Mouse (Mus musculus) stomach, embryonic 15.5 days (tissue): ENCODE data around the gene Maco1. TPM values are rescaled to one million over a fixed set of nuclear protein-coding genes. Genes with fewer than 3 reads are reported as not detected.

Experiments
- ATAC-seq: fragments of 200-750 bp; cut with Nextera tagmentation; 2 replicates; pipeline ENCODE4 v1.8.0; 2017; ENCODE audit warnings: low read depth, moderate number of reproducible peaks, moderate TSS enrichment; ENCODE audit not compliant: insufficient read depth, low FRiP score
- H3K27ac ChIP-seq: fragments of 300-500 bp; sonication (generic); 2 replicates; pipeline ENCODE4 v1.5.1; 2015; ENCODE audit warnings: mild to moderate bottlenecking, inconsistent platforms
- H3K27me3 ChIP-seq: fragments of 300-500 bp; sonication (generic); replicated peaks from 2 replicates; pipeline ENCODE4 v1.6.1; 2015; ENCODE audit warnings: inconsistent platforms
- H3K36me3 ChIP-seq: fragments of 300-500 bp; sonication (generic); 2 replicates; pipeline ENCODE4 v1.6.1; 2015; ENCODE audit warnings: inconsistent platforms
- H3K4me1 ChIP-seq: fragments of 300-500 bp; sonication (generic); 2 replicates; pipeline ENCODE4 v1.6.1; 2015; ENCODE audit warnings: inconsistent platforms
- H3K4me2 ChIP-seq: fragments of 300-500 bp; sonication (generic); 2 replicates; pipeline ENCODE4 v1.6.1; 2015; ENCODE audit warnings: mild to moderate bottlenecking, inconsistent platforms
- H3K4me3 ChIP-seq: fragments of 300-500 bp; sonication (generic); replicated peaks from 2 replicates; pipeline ENCODE4 v1.5.1; 2015; ENCODE audit warnings: inconsistent platforms
- H3K9ac ChIP-seq: fragments of 300-500 bp; sonication (generic); 2 replicates; pipeline ENCODE4 v1.6.1; 2015; ENCODE audit warnings: inconsistent platforms
- H3K9me3 ChIP-seq: fragments of 300-500 bp; sonication (generic); 2 replicates; pipeline ENCODE4 v1.6.1; 2016; ENCODE audit warnings: inconsistent platforms
- WGBS: fragments of 180-500 bp; shearing (Covaris S2); methylation state at CpG from one replicate; pipeline ENCODE4 v1.1.7; 2015; 5-methylcytosine and 5-hydroxymethylcytosine counted together
- polyA plus RNA-seq: library from polyadenylated mRNA; unstranded; fragments of >200 nt; fragmentation: Nextera tagmentation; extraction: Ambion mirVana; gene quantifications from 2 replicates; pipeline ENCODE4 v1.2.1, GENCODE M21; 2015

Maco1 gene
- polyA plus RNA-seq, 1 experiment from 2014 or later: 41.5 TPM

DNA sequence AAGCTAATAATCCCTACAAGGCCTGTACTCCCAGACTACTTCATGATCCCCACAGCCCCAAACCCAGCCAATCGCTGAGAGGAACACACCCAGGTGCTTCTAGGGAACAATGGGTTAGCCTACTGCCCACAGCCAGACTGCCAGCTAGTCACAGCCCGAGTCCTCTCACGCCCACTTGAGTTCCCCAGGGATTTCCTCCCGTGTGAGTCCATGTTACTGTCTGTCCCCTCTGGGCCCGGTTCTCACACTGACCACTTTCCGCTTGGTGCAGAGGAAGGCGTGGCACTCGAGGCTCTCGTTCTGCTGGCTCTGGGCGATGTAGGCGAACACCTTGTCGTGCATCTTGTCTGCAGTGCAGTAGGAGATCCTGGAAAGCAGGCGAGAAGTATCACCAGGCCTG, 98.2 kb downstream of the Maco1 start:
- no peak overlapping the region for H3K4me2 ChIP-seq
- H3K27ac ChIP-seq: no peak overlapping the region
- no peaks in the 10 kb centered on the region for H3K27me3 ChIP-seq
- H3K9me3 ChIP-seq: no peaks in the 10 kb centered on the region
- H3K9ac ChIP-seq: no peak overlapping the region
- peaks cover 45% of the 10 kb centered on the region for H3K4me1 ChIP-seq
- no peak overlapping the region for H3K4me3 ChIP-seq
- WGBS: 79% methylated on average over 13 of the region's 13 CpGs
- H3K36me3 ChIP-seq: no peaks in the 10 kb centered on the region
- ATAC-seq: no peak

DNA sequence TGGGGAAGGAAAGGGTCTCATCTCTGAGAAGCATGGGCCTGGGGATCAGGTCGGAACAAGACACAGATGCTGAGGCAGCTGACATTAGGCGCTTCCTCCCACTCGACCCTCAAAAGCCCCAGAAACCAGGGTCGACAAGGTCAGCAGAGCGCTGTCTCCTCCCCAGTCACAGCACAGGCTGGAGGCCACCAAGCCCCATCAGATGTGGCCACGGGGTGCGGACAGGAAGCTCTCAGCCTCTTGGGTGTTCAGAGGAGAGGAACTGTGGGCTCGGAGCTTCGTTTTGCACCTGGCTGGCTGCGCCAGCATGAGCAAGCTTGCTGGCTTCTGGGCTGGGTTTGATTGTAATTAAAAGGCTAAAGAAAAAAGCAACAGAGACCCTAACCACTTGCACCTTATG, 98.8 kb downstream of the Maco1 start:
- Histone ChIP-seq H3K9ac (no peak overlapping the region), H3K4me3 (no peak overlapping the region), H3K36me3 (no peaks in the 10 kb centered on the region; the same call in 1 of the 2 replicates), H3K4me2 (no peak overlapping the region), H3K27me3 (no peaks in the 10 kb centered on the region), H3K27ac (peak overlapping the region; percentile 27; the same call in 1 of the 2 replicates), H3K4me1 (peaks cover 43% of the 10 kb centered on the region), H3K9me3 (no peaks in the 10 kb centered on the region)
- ATAC-seq: no peak
- WGBS: 50% methylated on average over 10 of the region's 10 CpGs

DNA sequence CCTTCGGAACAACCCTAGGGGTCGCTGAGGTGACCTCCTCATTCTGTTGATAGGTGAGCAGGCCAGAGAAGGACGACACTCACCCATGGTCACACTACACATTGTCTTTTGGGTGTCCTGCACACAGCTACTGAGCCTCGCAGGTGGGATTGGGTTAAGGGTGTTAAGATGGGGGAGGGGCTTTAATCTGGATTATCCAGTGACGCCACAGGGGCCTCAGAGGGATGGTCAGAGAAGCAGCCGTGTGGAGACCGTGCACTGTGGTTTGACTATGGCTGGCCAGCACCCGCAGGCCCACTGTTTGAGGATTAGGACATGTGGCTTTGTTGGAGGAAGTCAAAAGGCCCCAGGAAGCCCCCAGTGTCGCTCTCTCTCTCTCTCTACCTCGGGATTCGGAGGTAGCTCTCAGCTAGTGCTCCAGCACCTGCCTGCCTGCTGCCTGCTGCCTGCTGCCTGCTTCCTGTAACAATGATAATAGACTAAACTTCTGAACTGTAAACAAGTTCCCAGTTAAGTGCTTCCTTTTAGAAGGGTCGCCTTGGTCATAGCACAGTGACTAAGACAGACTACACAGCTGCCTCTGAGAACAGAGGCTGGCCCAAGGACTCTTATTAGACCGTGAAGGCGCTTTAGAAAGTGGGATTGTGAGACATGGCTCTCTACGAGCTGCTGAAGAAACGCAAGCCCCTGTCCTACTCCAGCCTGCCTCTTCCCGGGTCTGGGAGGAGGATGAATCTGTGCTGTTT, 99.5 kb downstream of the Maco1 start:
- peaks cover 38% of the 10 kb centered on the region for H3K4me1 ChIP-seq
- no peak overlapping the region for H3K4me3 ChIP-seq
- H3K4me2 ChIP-seq: no peak overlapping the region
- no peaks in the 10 kb centered on the region for H3K9me3 ChIP-seq
- no peak overlapping the region for H3K9ac ChIP-seq
- H3K27me3 ChIP-seq: no peaks in the 10 kb centered on the region
- peaks cover 2% of the 10 kb centered on the region; the same call in 1 of the 2 replicates for H3K36me3 ChIP-seq
- no peak for ATAC-seq
- H3K27ac ChIP-seq: peak overlapping the region; percentile 31; the same call in 1 of the 2 replicates
- WGBS: 37% methylated on average over 17 of the region's 17 CpGs

DNA sequence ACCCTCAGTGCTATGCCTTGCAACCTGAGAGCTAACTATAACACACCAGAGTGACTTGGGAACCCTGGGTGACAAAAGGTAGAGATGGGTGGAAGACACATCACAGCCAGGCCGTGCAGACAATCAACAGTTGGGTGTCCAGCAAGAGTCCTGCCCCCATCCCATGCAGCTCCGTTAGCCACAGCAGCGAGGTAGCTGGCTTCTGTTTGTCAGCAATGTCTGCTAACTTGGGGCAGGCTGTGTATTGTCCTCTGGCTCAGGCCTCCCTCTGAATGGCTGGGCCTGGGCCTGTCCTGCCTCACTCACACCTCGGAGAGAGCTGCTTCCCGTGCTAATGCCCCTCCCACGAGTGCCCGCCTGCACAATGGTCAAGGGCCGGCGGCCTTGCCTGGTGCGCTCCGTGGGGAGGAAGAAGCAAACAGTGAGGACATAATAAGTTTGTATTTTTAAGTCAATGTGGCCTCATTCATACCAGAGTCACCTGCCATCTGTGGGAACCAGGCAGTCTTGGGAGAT, 100.2 kb downstream of the Maco1 start:
- H3K27me3 ChIP-seq: no peaks in the 10 kb centered on the region
- ATAC-seq: no peak
- H3K27ac ChIP-seq: no peak overlapping the region
- no peak overlapping the region for H3K4me3 ChIP-seq
- WGBS: 69% methylated on average over 11 of the region's 11 CpGs
- no peak overlapping the region for H3K4me2 ChIP-seq
- peaks cover 2% of the 10 kb centered on the region; the same call in 1 of the 2 replicates for H3K36me3 ChIP-seq
- no peak overlapping the region for H3K9ac ChIP-seq
- H3K9me3 ChIP-seq: no peaks in the 10 kb centered on the region
- H3K4me1 ChIP-seq: peaks cover 36% of the 10 kb centered on the region

Other genes with a start within 250 kb of the Maco1 start
- gene Man1c1, start 149.1 kb downstream of the Maco1 start, polyA plus RNA-seq: 2.5 and 3.1 TPM in 2 replicates
- gene Ldlrap1, start 85.3 kb downstream of the Maco1 start, polyA plus RNA-seq: 19.6 and 20.8 TPM in 2 replicates
- 18.4 and 39.4 TPM in 2 replicates for gene Rhd, start 11.2 kb upstream of the Maco1 start, polyA plus RNA-seq
- gene Tmem50a, start 61.7 kb upstream of the Maco1 start, polyA plus RNA-seq: 167 and 170 TPM in 2 replicates
- 500 and 512 TPM in 2 replicates for gene Rsrp1, start 70.2 kb upstream of the Maco1 start, polyA plus RNA-seq
- 65.2 and 70.2 TPM in 2 replicates for gene Syf2, start 77.6 kb upstream of the Maco1 start, polyA plus RNA-seq